Mouse (Mus musculus): ENCODE measurements around the gene Lrp1. TPM values are rescaled to one million over a fixed set of nuclear protein-coding genes. Genes with fewer than 3 reads are reported as not detected.

The Lrp1 gene
- total and polyA plus RNA-seq, 3 experiments, result 3.1 to 51.2 (median 11.8) TPM

- H3K4me3 ChIP-seq (replicated peaks in 1 of 3; ENCODE audit: low read depth in 2 of 3, low read length in 2 of 3, poor library complexity in 1 of 3), result no peak overlapping the region
- H3K4me1 ChIP-seq (ENCODE audit: control insufficient read depth in 1 of 2, insufficient read depth in 2 of 2), result peaks cover 0 to 23% of the 10 kb centered on the region in 2 experiments; a peak in 2 of 4 replicates
- dilution Hi-C loops (cut with MboI; ENCODE audit: extremely low pct_ligation_motif_present, extremely low pct_unique_long_range_greater_than_20kb, low sequenced_read_pairs), result no loop called here
These were observed 2.7 kb upstream of the Lrp1 start for GRCm38 (mm10) chr10:127623439-127624216.

GRCm38 (mm10) chr10:127622661-127623060 is 1.7 kb upstream of the Lrp1 start:
- H3K27me3 ChIP-seq (replicated peaks), result peaks cover 17% of the 10 kb centered on the region
- no peak overlapping the region for H3K4me3 ChIP-seq (replicated peaks in 1 of 3; ENCODE audit: low read depth in 2 of 3, low read length in 2 of 3, poor library complexity in 1 of 3)
- peaks cover 0 to 28% of the 10 kb centered on the region in 2 experiments; a peak in 2 of 4 replicates for H3K4me1 ChIP-seq (ENCODE audit: control insufficient read depth in 1 of 2, insufficient read depth in 2 of 2)
- no peak overlapping the region for H3K27ac ChIP-seq (ENCODE audit: insufficient read depth, low read depth)
- no peak overlapping the region for H3K4me2 ChIP-seq (ENCODE audit: insufficient read depth, low read depth, poor library complexity, severe bottlenecking)
- H3K9ac ChIP-seq (ENCODE audit: insufficient read depth, low read depth), result no peak overlapping the region
- no peaks in the 10 kb centered on the region for H3K79me2 ChIP-seq (replicated peaks; ENCODE audit: control insufficient read depth, extremely low read depth, insufficient read depth, poor library complexity, severe bottlenecking)
- dilution Hi-C loops (cut with MboI; ENCODE audit: extremely low pct_ligation_motif_present, extremely low pct_unique_long_range_greater_than_20kb, low sequenced_read_pairs) (no loop called here), in situ Hi-C loops (cut with MboI; ENCODE audit: low pct_ligation_motif_present, low pct_unique_long_range_greater_than_20kb, low sequenced_read_pairs) (no loop called here)
- DNase-seq (ENCODE audit: extremely low read depth), result no peak
- H3K9me3 ChIP-seq (replicated peaks; ENCODE audit: low read length), result peaks cover 10% of the 10 kb centered on the region
- TF ChIP-seq BHLHE40 (IDR thresholded peaks at IDR 0.05; ENCODE audit: low read depth, low read length) (no peak), MXI1 (IDR thresholded peaks at IDR 0.05; ENCODE audit: low read depth, low read length) (no peak), TCF12 (IDR thresholded peaks at IDR 0.05; ENCODE audit: low read depth, low read length) (no peak), MYC (IDR thresholded peaks at IDR 0.05; ENCODE audit: low read depth, low read length) (no peak), JUN (IDR thresholded peaks at IDR 0.05; ENCODE audit: insufficient read depth, low read depth, low read length) (no peak), NRF1 (IDR thresholded peaks at IDR 0.05; ENCODE audit: low read depth, low read length) (no peak), GABPA (IDR thresholded peaks at IDR 0.05; ENCODE audit: insufficient replicate concordance, low read depth, low read length) (no peak), E2F4 (IDR thresholded peaks at IDR 0.05; ENCODE audit: insufficient replicate concordance, low read depth, low read length) (no peak), RCOR1 (conservative IDR thresholded peaks at IDR 0.05; ENCODE audit: low read depth, low read length) (no peak), MAZ (IDR thresholded peaks at IDR 0.05; ENCODE audit: low read depth, low read length) (no peak), ZMIZ1 (IDR thresholded peaks at IDR 0.05; ENCODE audit: low read depth, low read length) (no peak), USF1 (IDR thresholded peaks at IDR 0.05; ENCODE audit: low read depth, low read length) (no peak)
- H3K36me3 ChIP-seq (replicated peaks in 1 of 2; ENCODE audit: control insufficient read depth in 1 of 2, insufficient read depth in 1 of 2, low read length in 1 of 2), result no peaks in the 10 kb centered on the region

More at GRCm38 (mm10) chr10:127623439-127624216, 2.7 kb upstream of the Lrp1 start:
- Histone ChIP-seq H3K27me3 (replicated peaks) (peaks cover 13% of the 10 kb centered on the region), H3K27ac (ENCODE audit: insufficient read depth, low read depth) (no peak overlapping the region), H3K79me2 (replicated peaks; ENCODE audit: control insufficient read depth, extremely low read depth, insufficient read depth, poor library complexity, severe bottlenecking) (no peaks in the 10 kb centered on the region), H3K9ac (ENCODE audit: insufficient read depth, low read depth) (no peak overlapping the region), H3K36me3 (replicated peaks in 1 of 2; ENCODE audit: control insufficient read depth in 1 of 2, insufficient read depth in 1 of 2, low read length in 1 of 2) (no peaks in the 10 kb centered on the region), H3K9me3 (replicated peaks; ENCODE audit: low read length) (peaks cover 10% of the 10 kb centered on the region), H3K4me2 (ENCODE audit: insufficient read depth, low read depth, poor library complexity, severe bottlenecking) (no peak overlapping the region)
- in situ Hi-C loops (cut with MboI; ENCODE audit: low pct_ligation_motif_present, low pct_unique_long_range_greater_than_20kb, low sequenced_read_pairs), result no loop called here
- TF ChIP-seq BHLHE40 (IDR thresholded peaks at IDR 0.05; ENCODE audit: low read depth, low read length) (no peak), MAFK (IDR thresholded peaks at IDR 0.05; ENCODE audit: insufficient replicate concordance, low read length) (no peak), MAX (IDR thresholded peaks at IDR 0.05; ENCODE audit: low read length) (no peak), CTCF (conservative IDR thresholded peaks at IDR 0.05 in 1 of 2, IDR thresholded peaks at IDR 0.05 in 1 of 2; ENCODE audit: low read depth in 2 of 2, low read length in 2 of 2) (peak in 1 of 2 experiments; percentile 52; a peak in 2 of 4 replicates), MEF2A (IDR thresholded peaks at IDR 0.05; ENCODE audit: borderline replicate concordance, low read depth, low read length) (no peak)
- DNase-seq (ENCODE audit: extremely low read depth), result no peak
